In genomic region chr9:111755235-111755634, GRCm38 (mm10) we compare ENCODE assay signal across 18 mouse cellular contexts.
DNase-seq lines count a peak whose midpoint lies in the region; ATAC-seq and TF ChIP-seq lines count a peak whose summit lies in the region.
"Had no signal": no experiment of that assay in that cellular context is flagged by ENCODE, and none has a peak within 500 bp of the region (broad histone marks: within the 10 kb centered on the region; RNA-seq: fewer than 3 reads in every experiment).

No protein-coding gene starts in this region.

- no peaks in the 10 kb centered on the region for H3K27me3 ChIP-seq in Patski
- H3K27me3 ChIP-seq: forebrain, embryonic 13.5 days; heart, embryonic 12.5 days; hindbrain, embryonic 15.5 days had no signal

- TF ChIP-seq CTCF in Patski (IDR thresholded peaks at IDR 0.05): no peak

- peak; percentile 98 for ATAC-seq in Patski
- ATAC-seq: activated CD4-positive, CD25-positive, alpha-beta regulatory T cell, adult 4 months; forebrain, embryonic 13.5 days; intestine, embryonic 16.5 days had no signal

- peak; percentile 12 for DNase-seq in right cerebral cortex, adult 18-20 months
- no peak for DNase-seq in right cerebral cortex, postnatal 14 days
- DNase-seq in Patski (ENCODE audit: low read depth, low spot score): no peak
- DNase-seq in adrenal gland, adult 2 months: peak; percentile 64
- peak; percentile 42 for DNase-seq in adrenal gland, postnatal 25 days
- no peak for DNase-seq in lung, postnatal 10 days
- no peak for DNase-seq in T-cell, adult 2 months (ENCODE audit: low spot score)
- no peak for DNase-seq in thymus, postnatal 0 days (ENCODE audit: low spot score)
- DNase-seq: cerebellum, adult 2 months; cerebellum, postnatal 10 days; gastrocnemius, postnatal 14 days; heart, adult 18-20 months; kidney, adult 2 months had no signal

- in situ Hi-C loops in Patski (cut with MboI; ENCODE audit: low pct_unique_long_range_greater_than_20kb): loop anchor here (10.0 kb wide), 1 partner anchor 160 kb away; no protein-coding TSS in a partner anchor

- POLR2A ChIA-PET in Patski (lab: Charles Lee): no interaction called here

- CTCF ChIA-PET in Patski (lab: Charles Lee): no interaction called here

Comparison
In these comparisons a context has a peak if more than half of its experiments do, and no peak if none do; other contexts are left out.
1. DNase-seq: peak in right cerebral cortex, adult 18-20 months (single experiment), adrenal gland, adult 2 months (single experiment) and adrenal gland, postnatal 25 days (single experiment); none in right cerebral cortex, postnatal 14 days (single experiment), Patski (single experiment), lung, postnatal 10 days (single experiment), T-cell, adult 2 months (single experiment) and thymus, postnatal 0 days (single experiment).